Mouse (Mus musculus): Measurements from ENCODE around the gene Zfp704.

Gene Zfp704

DNA sequence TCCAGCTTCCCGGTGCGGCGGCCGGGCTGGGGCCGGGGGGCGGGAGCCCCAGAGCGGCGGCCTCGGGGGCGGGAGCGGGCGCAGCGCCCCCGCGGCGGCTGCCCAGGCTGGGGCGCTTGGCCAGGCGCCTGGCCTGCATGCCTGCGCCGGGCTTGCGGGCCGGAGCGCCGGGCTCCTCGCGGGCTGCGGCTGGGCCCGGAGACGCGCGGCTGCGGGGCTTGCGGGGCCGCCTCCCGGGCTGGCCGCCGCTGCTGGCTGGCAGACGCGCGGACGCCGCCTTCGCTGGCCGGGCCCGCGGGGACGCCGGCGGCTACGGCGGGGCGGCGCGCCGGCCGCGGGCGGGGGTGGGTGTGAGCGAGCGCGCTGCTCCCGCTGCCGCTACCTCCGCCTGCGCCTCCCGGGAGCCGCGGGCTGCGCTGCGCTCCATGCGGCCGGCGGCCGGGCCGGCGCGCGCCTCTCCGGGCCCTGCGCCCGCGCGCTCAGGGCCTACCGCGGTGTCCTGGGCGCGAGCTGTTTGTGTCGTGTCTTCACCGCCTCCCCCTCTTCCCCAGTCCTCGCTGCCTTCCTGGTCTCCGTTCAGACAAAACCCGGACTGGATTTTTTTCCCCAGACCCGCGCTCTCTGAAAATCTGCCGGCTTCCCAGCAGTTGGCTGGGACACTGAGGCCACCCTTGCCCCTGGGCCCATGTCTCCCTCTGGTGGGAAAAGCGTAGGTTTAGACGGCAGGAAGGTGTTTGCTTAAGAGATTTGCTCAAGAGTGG is at the start of gene Zfp704:
TSS of gene Zfp704 (minus strand) at position 505 of the 761 bp plus-strand sequence.
- peak; percentile 89 for DNase-seq (ENCODE audit: extremely low spot score, low spot score)

DNA sequence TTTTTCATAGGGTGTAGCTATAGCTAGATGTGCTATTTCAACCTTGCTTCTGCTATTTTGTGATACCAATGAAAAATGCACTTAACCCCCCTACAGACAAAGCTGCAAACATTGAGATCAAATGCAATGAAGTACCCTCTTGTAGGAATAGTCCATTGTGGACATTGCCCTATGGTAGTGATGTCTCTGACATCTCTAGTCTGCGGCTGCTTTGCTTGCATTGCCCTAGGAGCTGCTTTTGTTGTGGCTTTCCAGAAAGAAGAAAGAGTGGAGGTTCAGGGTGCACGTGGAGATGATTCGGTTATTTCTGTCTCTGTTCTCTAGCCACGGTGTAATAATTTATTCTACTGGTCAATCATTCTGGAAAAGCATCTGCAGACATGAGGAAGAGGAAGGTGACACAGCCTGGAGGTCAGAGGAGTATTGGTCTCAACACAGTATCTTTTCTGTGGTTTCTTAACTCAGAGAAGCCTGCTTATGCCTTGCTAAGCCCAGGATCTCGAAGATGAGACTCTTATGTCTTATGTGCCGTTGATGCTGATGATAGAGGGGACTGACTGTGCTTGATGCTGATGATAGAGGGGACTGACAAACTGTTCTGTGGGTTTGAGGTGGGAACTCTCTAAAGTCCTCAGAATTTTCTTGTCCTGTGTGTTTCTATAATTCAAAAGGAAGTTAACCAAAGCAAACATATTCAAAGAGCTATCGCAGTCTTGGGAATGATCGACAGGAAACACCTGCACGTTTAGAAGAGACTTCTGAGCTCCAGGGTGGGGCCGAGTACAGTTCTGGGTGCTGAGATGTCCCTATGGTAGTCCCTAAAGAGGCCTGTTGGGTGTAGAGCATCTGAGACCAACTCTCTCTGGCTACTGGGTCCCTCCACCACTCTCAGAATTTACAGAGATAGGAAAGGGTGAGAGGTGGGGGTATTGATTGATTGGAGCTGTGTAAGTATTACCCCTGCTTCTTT is 23.4 kb upstream of the Zfp704 start:
- no peak for DNase-seq (ENCODE audit: extremely low spot score, low spot score)

DNA sequence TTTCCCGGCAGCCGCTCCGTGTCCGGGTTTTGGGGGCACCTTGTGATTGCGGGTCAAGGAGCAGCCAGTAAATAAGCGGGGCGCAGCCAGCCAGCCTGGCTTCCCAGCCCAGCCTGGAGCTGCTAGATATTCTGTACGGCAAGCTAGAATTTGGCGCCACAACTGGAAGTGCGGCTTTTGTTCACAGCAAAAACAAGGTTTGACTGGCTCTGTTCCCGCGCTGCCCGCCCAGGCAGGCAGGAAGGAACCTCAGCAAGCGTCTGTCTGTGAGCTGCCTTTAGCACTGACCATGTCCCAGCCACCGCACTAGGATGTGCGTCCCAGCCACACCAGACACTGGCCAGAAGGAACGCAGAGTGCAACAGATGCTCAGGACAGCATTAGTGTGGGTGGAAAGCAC is 20.1 kb upstream of the Zfp704 start:
- peak; percentile 46 for DNase-seq (ENCODE audit: extremely low spot score, low spot score)

DNA sequence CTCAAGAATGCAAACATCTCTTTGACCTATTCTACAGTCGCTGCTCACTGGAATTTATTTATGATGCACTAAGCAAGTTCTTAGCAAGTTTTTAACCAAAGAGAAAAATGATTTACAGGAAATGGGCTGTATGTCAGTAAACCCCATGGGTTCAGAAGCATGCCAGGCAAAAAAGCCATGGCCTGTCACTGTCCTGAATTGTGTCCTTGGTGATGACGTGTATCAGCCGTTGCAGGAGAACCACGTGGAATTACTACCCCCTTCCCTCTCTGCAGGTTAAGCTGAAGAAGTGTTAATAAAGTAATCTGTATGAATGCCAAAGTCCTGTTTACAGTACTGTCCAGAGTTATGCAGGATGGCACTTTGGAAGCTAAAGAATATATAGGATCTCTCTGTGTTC is 18.2 kb upstream of the Zfp704 start:
- no peak for DNase-seq (ENCODE audit: extremely low spot score, low spot score)

DNA sequence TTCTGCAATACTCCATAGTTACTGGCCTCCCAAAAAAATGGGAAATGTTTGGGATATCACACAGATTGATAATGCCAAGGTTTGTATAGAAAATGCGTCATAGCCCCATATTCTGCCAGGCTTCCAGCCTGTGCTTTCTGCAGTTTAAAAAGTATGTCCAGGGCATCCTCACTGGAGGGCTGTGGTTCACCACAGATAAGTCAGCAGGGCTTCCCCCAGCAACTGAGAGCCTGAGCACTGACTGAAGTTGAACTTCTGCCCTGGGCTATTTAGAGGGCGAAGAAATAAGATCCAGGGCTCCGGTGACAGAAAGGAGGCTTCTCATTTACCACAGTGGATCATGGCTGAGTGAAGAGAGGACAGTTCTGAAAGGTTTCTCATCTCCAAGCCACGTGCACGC is 16.3 kb upstream of the Zfp704 start:
- no peak for DNase-seq (ENCODE audit: extremely low spot score, low spot score)

DNA sequence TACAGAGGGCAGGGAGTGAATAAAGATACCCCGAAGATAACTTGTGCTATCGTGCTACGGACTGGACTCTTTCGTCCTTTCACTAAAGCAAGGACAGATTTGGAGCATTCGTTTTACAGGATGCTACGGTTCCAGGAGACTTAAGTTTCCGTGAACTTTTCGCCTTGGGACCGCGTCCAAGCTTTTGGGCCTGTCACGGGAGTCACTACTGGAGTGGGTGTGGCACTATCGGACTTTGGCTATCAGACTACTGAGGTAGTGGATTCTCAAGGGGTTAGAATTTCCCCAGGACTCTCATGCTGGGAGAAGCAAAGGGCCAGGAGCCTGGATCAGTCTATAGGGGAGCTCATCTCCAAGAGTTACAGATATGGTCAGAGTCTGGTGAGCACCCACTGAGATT is 10.7 kb upstream of the Zfp704 start:
- no peak for DNase-seq (ENCODE audit: extremely low spot score, low spot score)

DNA sequence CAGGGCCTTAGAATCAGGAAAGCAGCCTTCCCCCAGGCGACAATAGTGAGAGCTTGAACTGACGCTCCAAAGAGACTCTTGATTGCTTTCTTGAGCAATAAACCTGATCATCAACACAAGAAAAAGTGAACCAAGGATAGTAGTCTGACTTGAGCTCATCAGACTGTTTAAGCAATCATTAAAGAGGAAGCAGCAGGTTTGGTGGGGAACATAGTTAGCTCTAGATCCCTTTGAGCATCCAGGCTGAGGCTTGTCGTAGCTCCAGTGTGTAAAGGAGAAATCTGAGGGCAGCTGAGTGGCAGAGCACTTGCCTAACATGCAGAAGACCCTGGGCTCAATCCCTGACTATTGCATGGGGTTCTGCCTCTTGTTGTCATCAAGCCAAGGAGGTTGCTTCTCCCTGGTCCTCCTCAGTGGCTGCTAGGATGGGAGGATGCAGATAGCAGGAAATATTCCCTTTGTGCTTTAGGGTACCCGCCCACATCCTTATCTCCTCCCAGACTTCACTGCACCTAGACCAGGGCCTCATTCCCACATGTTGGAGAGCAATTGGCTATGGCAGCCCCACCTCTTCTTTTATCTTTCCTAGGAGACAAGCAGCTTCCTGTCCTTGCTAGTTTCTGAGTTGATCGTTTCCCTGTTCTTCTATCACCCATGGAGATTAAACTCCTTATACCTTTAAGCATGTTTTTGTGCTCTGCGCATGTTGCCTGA is 9.8 kb upstream of the Zfp704 start:
- DNase-seq (ENCODE audit: extremely low spot score, low spot score): no peak

DNA sequence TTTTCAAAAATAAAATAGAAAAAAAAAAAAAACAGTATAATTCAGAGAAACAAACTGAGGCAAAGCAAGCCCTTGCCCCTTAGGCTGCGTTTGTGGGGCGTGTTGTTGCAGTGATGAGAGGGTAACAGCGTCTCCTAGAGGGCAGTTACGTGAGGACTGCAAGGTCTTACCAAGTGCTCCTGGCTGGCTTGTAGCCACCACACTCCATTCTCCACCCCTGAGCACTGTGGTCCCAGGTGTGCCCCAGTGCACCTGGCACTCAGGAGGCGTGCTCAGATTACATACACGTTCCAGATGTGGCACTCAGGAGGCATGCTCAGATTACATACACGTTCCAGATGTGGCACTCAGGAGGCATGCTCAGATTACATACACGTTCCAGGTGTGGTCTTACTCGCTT is 7.2 kb upstream of the Zfp704 start:
- no peak for DNase-seq (ENCODE audit: extremely low spot score, low spot score)

DNA sequence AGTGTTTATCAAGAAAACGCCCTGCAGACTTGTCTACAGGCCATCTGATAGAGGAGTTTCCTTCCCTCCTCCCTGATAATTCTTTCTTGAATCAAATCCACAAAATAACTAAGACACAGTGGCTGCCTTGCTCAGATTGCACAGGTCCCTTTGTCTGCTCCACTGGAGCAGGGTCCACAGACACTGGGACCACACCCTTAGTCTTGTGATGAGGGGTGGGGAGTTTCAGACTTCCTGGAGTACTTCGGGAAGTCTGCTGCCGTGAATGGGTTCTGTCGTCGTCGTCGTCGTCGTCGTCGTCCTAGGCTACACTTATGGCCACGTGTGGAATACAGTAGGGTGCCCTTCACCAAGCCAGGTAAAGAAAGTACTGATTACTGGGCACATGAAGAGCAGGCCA is 4.8 kb upstream of the Zfp704 start:
- no peak for DNase-seq (ENCODE audit: extremely low spot score, low spot score)

DNA sequence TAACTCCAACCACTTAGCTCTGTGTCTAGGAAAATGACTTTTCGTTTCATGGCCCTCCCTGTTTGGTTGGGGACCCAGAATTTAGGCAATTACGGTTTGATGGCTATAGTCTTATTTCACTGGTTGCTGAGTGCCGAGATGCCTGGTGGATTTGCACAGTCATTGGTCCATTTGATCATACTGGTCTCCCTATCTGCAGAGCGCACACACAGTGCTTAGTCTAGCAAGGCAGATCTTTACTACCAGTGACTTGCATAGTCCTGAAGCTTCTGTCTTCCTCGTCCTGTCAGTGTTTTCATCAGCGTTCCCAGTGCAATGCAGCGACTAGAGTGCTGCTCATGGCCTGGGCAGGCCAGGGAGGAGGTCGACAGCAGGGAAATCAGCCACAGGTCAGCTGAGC is 4.1 kb upstream of the Zfp704 start:
- DNase-seq (ENCODE audit: extremely low spot score, low spot score): no peak

DNA sequence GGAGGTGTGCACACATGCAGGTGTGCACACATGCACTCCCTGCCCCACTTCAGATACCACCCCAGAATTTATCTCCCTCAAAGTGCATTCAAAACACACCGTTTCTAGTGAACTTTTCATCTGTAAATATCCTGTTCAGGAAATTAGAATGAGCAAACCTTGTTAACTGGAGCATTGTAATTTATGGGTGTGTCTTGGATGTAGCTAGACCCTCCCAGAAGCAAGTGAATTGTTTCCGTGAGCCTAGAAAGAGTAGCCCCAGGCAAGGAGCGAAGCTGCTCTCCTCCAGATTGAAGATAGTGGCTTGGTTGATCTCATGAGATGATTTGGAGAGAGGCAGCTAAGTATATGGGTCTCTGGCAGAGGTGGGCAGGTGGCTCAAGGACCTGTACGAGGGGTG is 1.3 kb upstream of the Zfp704 start:
- no peak for DNase-seq (ENCODE audit: extremely low spot score, low spot score)

DNA sequence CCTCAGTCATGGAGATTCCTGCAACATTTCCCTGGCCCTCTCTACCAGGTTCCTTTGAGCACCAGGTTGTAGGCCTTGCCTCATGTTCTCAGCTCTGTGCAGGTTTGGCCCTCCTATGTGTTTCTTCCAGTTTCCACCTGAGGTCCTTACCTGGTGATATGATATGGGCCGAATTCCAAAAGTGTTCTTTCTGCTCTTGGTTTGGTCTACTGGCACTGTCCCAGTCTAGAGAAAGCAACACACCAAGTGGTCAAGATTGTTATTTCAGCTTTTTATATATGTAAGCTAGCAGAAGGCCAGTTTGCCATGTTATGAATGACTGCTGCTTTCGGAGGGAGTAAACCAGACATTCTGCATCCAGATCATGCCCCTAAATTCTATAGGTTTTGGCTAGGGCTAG is 541 bp upstream of the Zfp704 start:
- no peak for DNase-seq (ENCODE audit: extremely low spot score, low spot score)

DNA sequence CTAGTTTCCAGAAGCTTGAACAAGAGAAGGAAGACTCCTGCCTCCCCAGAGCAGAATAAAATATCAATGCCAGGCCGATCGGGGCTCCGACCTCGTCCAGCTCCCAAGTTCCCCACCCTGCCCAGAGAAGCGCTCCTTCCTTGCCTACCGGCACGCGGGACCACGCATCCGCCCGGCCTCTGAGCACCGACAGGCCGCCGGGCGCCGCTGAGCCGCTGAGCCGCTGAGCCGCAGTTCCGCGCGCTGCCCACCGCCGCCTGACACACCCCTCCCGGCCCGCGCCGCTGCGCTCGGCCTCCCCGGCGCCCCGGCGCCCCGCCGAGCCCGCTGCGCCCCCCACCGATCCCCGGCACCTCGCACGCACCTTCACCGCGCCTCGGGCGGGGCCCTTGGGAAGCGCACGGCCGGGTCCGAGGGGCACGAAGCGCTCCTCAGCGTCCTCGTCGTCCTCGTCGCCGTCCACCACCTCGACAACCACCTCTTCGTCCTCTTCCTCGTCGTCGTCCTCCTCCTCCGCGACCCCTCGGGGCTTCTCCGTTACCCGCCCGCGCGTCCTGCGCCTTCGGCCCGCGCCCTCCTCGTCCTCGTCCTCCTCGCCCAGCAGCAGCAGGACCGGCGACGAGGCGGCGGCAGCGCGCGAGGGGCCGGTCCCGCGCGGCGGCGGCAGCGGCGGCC is 842 bp downstream of the Zfp704 start:
- DNase-seq (ENCODE audit: extremely low spot score, low spot score): peak; percentile 80

DNA sequence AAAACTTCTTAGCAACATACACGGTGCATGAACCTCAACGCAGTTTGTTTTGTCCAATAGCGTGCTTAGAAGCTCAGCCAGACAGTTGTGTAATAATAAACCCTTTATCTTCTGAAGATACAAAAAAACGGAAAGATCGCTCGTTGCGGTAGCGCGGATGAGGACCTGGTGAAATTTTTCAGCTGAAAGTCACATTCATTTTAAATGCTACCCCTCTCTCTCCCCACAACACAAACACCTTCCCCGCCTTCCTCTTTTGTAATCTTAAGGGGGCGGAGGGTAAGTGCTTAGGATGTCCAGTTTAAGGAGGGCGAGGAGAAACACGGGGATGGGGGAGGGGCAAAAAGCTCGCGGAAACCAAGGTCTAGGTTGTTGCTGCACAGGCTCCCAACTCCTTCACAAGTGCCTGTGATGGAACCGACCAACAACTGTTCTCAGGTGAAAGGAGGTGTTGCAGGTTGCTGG is 1.4 kb downstream of the Zfp704 start:
- DNase-seq (ENCODE audit: extremely low spot score, low spot score): no peak

DNA sequence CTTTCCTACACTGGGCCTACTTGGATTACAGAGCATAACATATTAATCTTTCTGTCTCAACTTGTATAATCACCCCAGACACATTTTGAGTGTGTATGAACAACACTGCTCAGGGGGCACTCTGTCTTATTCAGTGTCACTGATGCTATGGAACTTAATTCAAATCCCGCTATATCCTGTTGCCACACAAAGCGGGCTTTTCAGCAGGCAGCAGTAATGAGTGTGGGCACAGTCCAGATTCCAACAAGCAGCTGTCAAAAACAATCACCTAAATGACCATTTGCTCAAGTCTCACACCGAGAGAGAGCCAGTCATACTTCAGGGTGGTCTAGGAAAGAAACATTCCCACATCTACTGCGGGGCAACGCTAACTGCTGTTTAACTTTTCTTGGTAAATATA is 2.2 kb downstream of the Zfp704 start:
- DNase-seq (ENCODE audit: extremely low spot score, low spot score): no peak

DNA sequence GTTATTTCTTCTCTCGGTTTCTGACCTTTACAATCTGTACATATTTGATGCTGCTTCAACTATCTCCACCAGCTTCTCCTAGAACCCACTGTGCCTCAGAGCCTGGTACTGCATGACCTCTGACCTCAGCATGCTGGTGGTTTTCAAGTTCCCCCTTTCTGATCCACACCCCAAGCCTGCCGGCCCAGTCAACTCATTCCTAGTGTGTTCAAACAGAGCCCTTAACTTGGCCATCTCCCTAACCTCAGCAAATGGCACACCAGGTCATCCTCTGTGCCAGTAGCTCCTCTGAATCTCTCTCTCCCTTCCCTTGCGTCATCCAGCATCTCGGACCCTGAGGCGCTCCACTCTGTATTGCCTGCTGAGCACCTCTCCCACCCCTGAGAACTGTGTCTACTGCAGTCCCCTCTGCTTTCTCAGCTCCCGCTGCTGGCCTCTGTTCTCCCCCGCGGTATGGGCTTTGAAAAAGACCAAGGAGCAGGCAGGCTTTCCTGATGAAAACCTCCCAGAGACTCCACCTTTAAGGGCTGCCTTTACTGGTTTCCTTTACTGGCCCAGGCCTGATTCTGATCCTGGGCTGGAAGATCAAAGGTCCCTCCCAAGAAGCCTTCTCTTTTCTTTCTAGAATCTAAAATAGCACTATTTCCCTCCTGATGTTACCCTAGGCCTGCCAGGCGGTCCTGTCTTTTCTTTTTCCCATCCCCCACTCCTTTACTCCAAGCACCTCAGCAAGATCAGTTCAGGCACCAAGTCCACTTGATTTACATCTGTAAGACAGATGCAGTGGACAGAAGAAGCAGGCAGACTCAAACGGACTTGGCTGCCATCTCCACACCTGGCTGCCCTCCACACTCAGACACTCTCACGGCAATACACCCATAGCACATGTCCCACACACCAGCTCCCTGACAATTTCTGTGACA is 3.8 kb downstream of the Zfp704 start:
- no peak for DNase-seq (ENCODE audit: extremely low spot score, low spot score)

DNA sequence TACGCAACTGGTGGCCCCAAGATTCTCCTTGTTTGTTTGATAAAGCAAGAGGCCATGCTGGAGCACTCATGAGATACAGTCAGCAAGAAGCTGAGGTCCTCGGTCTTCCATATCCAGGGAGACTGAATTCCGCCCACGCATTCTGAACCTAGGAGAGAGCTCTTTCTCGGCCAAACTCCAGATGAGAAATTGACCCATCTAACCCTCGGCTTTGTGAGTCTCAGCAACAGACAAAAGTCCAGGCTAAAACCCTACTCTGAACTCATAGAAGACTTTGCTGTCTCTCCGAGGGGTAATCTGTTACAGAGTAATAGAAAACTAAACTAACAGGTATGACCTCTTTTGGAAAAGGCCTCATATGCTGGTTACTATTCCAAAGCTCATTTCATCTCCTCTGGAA is 4.9 kb downstream of the Zfp704 start:
- DNase-seq (ENCODE audit: extremely low spot score, low spot score): no peak

DNA sequence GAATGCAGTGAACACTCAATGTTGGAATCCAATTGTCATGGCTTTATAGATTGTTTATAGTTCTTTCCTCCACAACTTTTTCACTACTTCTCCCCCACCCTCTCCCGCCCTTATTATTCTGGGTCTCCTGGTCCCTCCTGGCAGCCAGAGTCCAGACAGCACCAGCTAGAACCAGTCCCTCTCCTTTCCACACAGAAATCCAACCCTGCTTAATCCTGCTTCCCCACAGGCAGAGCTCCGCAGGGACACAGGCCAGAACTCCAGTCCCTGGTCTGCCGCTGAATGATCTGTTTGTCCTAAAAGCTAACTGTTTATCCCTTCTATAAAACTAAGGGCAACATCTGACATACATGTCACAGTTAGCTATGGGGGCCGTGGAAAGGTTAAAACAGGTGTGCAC is 6.0 kb downstream of the Zfp704 start:
- no peak for DNase-seq (ENCODE audit: extremely low spot score, low spot score)

DNA sequence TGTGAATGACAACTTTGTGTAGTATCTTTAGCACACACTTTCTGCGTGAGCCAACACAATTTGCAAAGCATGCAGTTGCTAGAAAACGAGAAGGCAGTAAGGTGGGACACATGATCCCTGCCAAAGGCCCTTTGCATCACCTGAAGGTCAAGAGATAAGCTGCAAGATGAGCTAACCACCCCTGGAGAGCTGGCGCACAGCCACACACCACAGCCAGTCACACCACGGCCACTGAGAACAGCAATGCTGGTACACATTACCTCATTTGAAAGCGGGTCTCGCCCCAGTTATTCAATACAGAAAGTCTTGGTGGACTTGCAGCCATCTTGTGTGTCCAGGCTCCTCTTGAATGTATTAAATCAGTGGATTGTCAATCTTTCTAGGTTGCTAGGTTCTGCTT is 9.3 kb downstream of the Zfp704 start:
- no peak for DNase-seq (ENCODE audit: extremely low spot score, low spot score)

DNA sequence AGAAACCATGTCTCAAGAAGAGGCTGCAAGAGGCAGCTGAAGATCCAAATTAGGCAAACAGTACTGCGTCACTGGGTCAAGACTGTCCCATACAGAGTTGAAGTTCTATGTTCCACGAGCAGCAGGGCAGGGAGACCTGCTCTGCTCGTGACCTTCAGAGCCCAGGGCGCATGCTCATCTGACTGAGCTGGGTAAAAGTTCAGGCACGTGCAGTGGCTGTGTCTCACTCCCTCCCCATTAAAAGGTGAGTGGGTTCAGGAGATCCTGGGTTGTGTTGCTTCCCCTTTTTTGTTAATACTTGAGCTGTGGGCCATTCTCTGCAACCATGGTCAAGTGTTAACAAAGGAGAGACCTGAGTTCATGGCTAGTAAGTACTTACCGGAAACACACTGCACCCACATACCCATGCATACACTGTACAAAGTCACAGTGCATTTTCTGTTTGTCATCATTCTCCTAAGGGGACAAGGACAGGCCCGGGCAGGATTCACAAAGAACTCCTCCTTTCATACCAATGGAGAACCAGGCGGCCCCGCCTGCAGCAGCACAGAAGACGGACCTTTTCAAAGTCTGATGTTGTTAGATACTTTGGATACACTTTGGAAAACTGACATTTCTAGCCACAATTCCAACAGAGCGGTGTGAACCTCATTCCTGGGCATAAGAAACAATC is 10.0 kb downstream of the Zfp704 start:
- no peak for DNase-seq (ENCODE audit: extremely low spot score, low spot score)
